Mouse (Mus musculus): ENCODE results near the gene Rabgap1l.

Rabgap1l gene

GRCm38 (mm10) chr1:160787926-160788325, 5.1 kb downstream of the Rabgap1l start:
- DNase-seq (ENCODE audit: low read depth, low spot score): no peak

DNA sequence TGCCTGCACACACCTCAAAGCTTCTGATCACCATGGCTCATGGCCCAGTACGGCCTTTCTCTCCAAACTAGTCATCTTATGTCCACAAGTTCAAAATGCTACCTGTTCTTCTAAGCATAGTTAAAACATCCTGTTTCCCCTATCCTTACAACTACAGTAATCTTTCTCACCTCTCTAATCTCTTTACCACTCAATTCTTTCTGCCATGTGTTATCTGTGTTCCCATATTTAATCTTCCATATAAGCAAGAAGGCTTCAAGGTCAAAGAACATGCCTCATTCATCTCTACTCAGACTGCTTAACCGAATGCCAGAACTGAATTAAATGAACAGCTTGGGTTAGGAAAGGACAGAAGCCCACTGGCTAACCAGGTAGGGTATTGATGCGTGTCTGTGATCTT, 5.8 kb downstream of the Rabgap1l start:
- DNase-seq (ENCODE audit: low read depth, low spot score): no peak

- no peak for DNase-seq (ENCODE audit: low read depth, low spot score)
Measured at GRCm38 (mm10) chr1:160786571-160786970, 6.4 kb downstream of the Rabgap1l start.

DNA sequence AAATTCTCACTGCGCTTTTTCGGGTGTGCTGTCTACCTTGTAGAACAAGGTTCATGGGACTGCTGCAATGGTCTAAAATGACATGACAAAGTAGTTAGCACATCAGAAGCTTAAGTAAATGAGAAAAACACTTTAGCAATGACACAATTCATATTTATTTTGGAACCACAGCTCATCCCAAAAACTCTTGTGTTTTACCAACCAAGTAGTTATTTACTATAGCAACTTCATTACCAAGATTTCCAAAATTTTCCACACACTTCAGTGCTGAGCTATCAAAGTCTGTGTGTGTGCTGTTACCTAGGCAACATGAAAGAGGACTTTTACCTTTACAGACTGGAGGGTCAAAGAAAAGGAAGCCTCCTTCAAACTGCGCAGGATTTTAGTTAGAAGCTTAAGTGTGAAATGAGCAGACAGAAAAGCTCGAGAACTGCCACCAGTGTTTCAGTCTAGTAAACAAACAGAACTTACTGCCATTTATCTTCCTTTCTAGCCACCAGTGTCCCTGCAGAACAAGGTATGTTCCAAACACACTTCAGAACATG, 7.3 kb downstream of the Rabgap1l start:
- no peak for DNase-seq (ENCODE audit: low read depth, low spot score)

DNA sequence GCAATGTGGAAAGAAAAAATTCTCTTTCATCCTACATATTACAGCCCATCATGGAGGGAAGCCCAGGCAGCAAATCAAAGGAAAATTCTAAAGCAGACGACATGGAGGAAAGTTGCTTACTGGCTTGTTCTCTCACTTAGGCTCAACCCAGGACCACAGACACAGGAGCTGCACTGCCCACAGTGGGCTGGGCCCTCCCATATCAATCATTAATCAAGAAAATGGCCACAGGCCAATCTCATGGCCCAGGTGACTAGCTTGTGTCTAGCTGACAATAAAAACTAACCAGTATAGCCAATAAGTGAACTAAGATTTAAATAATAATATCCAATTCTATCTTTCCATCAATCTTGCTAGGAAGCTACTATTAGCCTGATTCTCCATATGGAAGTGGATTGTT, 8.9 kb downstream of the Rabgap1l start:
- DNase-seq (ENCODE audit: low read depth, low spot score): no peak

DNA sequence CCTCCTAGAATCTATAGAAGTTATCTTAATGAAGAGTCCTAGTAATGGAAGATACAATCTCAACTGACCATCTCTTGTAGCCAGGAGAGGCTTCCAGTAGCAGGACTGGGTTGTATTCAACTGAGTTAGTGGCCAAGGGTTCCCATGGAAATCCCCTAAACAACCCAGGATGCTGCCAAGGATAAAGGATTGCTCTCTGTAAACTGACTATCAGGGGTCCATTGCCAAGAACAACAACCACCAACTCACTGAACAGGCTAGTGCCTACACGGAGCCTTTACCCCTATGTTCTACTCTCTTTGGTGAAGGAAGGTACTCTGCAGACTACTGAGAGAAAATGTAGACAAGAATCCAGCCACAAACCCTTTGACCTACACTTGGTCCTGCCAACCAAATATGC, 18.8 kb downstream of the Rabgap1l start:
- DNase-seq (ENCODE audit: low read depth, low spot score): no peak

- no peak for DNase-seq (ENCODE audit: low read depth, low spot score)
Measured at GRCm38 (mm10) chr1:160765565-160765964, 27.4 kb downstream of the Rabgap1l start.

DNA sequence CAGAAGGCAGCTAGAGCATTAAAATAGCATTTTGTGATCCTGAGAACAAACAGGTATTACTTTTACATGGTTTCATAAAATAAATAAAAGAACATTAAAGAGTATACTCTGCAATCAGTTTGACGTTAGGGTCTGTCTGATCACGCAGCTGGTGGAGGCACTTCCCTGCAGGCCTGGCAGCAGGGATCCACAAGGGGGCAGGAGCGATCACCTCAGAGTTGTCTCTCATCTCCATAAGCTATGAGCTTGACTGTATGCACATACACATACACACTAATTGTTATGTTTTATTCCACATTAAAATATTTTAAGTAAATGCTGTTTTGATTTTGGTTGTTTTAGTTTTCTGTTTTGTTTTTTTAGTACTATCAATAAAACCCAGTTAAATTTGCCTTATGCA, 34.8 kb downstream of the Rabgap1l start:
- DNase-seq (ENCODE audit: low read depth, low spot score): peak; percentile 61

DNA sequence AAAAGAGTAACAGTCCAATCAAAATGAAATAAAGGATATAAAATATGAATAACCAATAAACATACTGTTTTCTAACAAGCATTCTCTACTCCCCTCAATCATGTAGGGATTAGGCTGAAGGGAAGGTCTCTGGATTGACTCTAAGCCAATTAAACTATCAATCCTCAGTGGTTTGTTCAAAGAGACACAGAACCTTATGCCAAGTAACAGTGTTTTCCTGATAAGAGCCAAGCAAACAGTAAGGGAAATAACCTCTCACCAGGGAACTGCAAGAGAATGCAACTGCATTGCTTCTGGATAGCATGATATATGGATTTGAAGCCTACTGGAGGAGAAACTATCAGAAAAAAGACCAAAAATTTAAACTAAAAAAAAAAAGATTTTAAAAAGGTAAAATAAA, 37.7 kb downstream of the Rabgap1l start:
- no peak for DNase-seq (ENCODE audit: low read depth, low spot score)

DNA sequence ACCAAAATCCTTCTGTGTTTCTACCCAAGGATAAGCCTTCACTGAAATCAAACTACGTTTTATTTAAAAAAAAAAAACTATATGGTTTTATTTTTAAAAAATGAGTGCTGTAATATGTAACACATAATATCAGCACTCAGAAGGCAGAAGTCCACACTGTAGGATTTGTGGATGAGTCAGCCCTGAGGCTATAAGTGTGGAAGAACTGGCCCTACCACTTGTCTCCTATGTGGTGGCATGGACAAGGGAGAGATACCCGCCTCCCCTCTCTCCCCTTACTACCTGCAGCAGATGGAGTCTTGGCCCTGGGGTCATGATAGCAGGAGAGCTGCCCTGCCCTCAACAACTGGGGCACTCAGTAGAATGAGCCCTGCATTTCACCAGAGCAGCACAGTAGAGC, 42.4 kb downstream of the Rabgap1l start:
- no peak for DNase-seq (ENCODE audit: low read depth, low spot score)

DNA sequence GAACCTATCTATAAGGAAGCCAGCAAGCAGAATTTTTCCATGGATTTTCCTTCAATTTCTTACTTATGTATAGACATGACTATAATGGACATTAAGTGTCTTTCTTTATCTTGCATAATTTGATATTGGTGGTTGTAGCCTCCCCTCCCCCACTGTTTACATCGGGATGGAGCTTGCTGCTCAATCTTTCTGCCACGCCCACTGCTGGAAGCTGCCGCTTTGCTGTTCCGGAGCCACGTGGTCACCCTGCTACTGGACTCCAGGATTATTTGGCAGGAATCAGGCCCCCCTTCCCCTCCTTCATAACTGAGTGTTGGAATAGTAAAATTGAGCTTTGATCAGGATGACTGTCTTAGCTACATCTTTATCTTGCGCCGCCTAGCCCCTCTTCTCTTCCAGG, 46.2 kb downstream of the Rabgap1l start:
- DNase-seq (ENCODE audit: low read depth, low spot score): peak; percentile 34

DNA sequence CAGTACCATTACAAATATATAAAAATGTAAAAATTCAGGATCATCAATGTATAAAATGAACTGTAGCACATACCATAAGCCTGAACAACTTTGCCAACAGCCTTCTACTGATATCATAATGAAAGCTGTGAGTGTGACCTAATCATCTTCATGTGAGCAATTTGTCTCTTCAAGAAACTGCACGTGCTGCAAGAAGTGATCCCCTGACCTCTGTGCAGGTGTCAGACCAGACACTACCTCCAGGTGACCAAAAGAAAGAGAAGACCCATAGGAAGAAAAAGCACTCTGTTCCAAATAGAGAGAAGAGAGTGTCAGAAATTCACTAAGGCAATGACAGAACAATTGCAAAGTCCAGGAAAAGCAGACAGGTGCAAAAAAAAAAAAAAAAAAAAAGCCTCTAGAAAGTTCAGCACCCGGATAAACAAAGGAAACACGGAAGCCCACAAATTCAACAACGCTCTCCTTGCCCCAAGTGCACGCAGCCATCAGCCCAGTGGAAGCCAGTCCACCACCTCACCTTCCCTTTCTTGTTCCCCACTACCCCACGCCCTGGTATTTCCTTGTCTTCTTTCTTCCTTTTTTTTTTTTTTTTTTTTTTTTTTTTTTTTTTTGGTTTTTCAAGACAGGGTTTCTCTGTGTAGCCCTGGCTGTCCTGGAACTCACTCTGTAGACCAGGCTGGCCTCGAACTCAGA, 47.6 kb downstream of the Rabgap1l start:
- no peak for DNase-seq (ENCODE audit: low read depth, low spot score)

- DNase-seq (ENCODE audit: low read depth, low spot score): no peak
Measured at GRCm38 (mm10) chr1:160744009-160744408, 49.0 kb downstream of the Rabgap1l start.

- peak; percentile 65 for DNase-seq (ENCODE audit: low read depth, low spot score)
Measured at GRCm38 (mm10) chr1:160743229-160743628, 49.8 kb downstream of the Rabgap1l start.

- no peak for DNase-seq (ENCODE audit: low read depth, low spot score)
Measured at GRCm38 (mm10) chr1:160740650-160741049, 52.4 kb downstream of the Rabgap1l start.

- DNase-seq (ENCODE audit: low read depth, low spot score): peak; percentile 92
Measured at GRCm38 (mm10) chr1:160734743-160735142, 58.3 kb downstream of the Rabgap1l start.

GRCm38 (mm10) chr1:160729944-160730343, 63.1 kb downstream of the Rabgap1l start:
- DNase-seq (ENCODE audit: low read depth, low spot score): no peak

DNA sequence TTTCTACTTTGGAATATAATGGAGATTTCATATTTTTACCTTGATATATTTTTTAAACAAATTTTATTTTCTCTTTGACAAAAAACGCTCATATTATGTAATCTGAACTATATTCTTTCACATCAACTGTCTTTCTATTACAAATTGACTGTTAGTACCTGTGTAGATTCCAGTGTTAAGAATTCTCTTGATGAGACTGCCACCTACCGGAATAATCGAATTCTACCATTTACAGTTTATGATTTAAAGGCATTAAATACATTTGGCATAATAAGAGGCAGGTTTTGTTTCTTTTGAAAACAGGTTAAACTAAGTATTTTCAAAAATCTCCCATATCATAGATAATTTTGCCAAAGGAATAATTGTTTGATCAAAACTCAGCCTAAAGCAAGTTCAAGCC, 75.3 kb downstream of the Rabgap1l start:
- DNase-seq (ENCODE audit: low read depth, low spot score): peak; percentile 43

DNA sequence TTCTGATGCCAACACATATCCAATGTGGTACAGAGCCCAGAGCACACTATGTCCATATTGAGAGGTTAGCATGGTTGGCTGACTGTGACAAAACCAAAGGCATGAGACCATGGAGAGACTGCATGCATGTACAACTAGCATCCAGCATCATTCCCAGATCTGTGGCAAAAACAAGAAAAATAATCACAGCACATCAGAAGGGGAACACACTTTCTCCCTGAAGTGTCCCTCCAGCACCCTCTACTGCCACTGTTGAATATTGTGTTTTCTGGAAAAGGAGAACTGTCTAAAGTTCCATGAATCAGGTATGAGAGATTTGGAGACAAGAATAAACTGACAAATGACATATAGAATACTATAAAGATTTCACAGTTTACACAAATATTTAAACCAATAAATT, 78.3 kb downstream of the Rabgap1l start:
- peak; percentile 14 for DNase-seq (ENCODE audit: low read depth, low spot score)

DNA sequence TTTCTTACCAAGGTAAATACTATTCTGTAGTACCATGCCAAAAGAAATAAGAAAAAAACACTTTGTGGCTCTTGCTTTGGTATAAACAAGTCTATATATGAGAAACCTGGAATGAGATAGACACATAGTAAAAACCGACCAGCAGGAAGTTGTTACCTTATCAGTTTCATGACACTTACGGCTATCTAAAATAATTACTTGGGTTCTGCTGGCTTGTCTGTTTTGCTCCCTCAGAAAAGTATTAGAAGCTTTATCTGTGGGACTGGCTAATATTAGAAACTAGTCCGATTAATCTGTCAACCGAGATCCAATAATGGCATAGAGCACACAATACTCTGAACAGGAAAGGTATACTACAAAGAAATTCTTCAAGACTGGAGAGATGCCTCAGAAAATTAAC, 79.1 kb downstream of the Rabgap1l start:
- DNase-seq (ENCODE audit: low read depth, low spot score): no peak

GRCm38 (mm10) chr1:160713383-160713782, 79.6 kb downstream of the Rabgap1l start:
- DNase-seq (ENCODE audit: low read depth, low spot score): no peak

DNA sequence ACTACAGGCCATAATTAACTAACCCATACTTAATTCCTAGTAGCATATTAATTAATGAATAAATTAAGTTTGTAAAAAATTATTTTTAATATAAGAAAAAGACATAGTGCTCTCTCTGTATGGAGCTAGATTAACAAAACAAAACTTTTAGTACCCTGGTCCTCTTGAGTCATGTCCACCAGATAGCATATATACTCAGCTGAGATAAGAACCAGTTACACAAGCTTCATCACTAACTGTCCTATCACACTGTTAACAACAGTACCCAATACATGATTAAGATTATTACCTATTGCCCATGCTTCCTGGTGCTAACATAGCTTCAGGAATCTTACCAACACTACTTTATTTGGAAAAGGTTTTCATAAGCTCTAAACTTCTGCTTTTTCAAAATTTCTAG, 82.5 kb downstream of the Rabgap1l start:
- no peak for DNase-seq (ENCODE audit: low read depth, low spot score)

GRCm38 (mm10) chr1:160704596-160704995, 88.4 kb downstream of the Rabgap1l start:
- DNase-seq (ENCODE audit: low read depth, low spot score): no peak

DNA sequence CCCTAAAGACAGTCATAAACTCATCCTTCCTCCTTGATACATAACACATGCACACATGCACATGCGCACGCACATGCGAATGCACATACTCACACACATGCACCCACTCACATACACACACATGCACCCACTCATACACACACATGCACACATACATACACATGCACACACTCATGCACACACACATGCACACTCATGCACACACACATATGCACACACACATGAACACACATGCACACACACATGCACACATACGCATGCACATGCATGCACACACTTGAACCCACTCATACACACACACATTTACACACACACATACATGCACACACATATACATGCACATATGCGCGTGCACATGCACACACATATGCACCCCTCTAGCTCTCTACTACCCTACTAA, 89.2 kb downstream of the Rabgap1l start:
- no peak for DNase-seq (ENCODE audit: low read depth, low spot score)
